ENCODE assay signal across 18 mouse cellular contexts in the genomic region with DNA sequence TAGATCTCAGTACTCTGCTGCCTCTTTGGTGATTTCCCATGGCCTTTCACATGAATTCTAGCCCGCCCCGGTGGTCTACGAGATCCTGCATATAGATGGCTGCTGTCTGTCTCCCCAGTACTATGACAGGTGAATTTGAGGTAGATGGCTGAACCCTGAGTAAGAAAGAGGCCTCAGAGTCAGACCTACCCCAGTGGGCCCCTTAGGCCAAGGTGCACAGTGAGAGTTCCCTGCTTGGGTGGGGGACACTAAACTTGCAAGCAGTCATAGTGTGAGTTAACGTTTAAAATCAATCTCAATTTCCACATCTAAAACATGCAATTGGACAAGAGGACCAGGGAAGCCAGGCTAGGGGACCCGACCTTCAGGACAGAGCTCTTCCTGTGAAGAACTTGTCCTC. TPM values are rescaled to one million over a fixed set of nuclear protein-coding genes. Genes with fewer than 3 reads are reported as not detected.
"Had no signal": no experiment of that assay in that cellular context is flagged by ENCODE, and none has a peak within 500 bp of the region (broad histone marks: within the 10 kb centered on the region; RNA-seq: fewer than 3 reads in every experiment).

No protein-coding gene starts in this region.

- H3K4me2 ChIP-seq: liver, embryonic 15.5 days; lung, embryonic 14.5 days; midbrain, embryonic 13.5 days; midbrain, embryonic 15.5 days; neural tube, embryonic 12.5 days had no signal

- H3K9me3 ChIP-seq: liver, embryonic 15.5 days; midbrain, embryonic 10.5 days; midbrain, embryonic 13.5 days; midbrain, embryonic 15.5 days; neural tube, embryonic 12.5 days had no signal

- H3K9ac ChIP-seq: liver, embryonic 15.5 days; liver, postnatal 0 days; lung, embryonic 14.5 days; midbrain, embryonic 13.5 days; midbrain, embryonic 15.5 days; neural tube, embryonic 12.5 days had no signal

- DNase-seq: liver, postnatal 0 days; lung, embryonic 14.5 days; lung, postnatal 10 days; lung, postnatal 4 days; right cerebral cortex, postnatal 14 days; spleen, adult 18-20 months; thymus, adult 2 months; thymus, postnatal 25 days; thymus, postnatal 4 days had no signal

- H3K4me1 ChIP-seq: midbrain, embryonic 10.5 days; midbrain, embryonic 13.5 days; midbrain, embryonic 15.5 days; neural tube, embryonic 12.5 days had no signal

- H3K27ac ChIP-seq: liver, embryonic 15.5 days; midbrain, embryonic 10.5 days; midbrain, embryonic 13.5 days; midbrain, embryonic 15.5 days; neural tube, embryonic 12.5 days had no signal

- H3K36me3 ChIP-seq: liver, embryonic 15.5 days; midbrain, embryonic 10.5 days; midbrain, embryonic 13.5 days; midbrain, embryonic 15.5 days; neural tube, embryonic 12.5 days had no signal

- ATAC-seq: midbrain, embryonic 13.5 days; midbrain, embryonic 15.5 days had no signal

- H3K27me3 ChIP-seq: liver, embryonic 15.5 days; midbrain, embryonic 13.5 days; midbrain, embryonic 15.5 days; neural tube, embryonic 12.5 days had no signal

- H3K4me3 ChIP-seq: liver, embryonic 15.5 days; midbrain, embryonic 10.5 days; midbrain, embryonic 13.5 days; midbrain, embryonic 15.5 days; neural tube, embryonic 12.5 days had no signal

RNA-seq across cellular contexts. Expression of gene Slc2a2, which starts 2.9 kb away (rescaled TPM):
- total RNA-seq: megakaryocyte, adult 5-6 weeks; midbrain, postnatal 0 days; monocyte, adult 5-6 weeks; neutrophil, adult 5-6 weeks had no signal
- polyA plus RNA-seq: midbrain, embryonic 10.5 days; midbrain, embryonic 13.5 days; midbrain, postnatal 0 days had no signal
